Mouse (Mus musculus) lung, adult 2 months (tissue): ENCODE data around the gene Fabp3.

Experiments
- CTCF ChIP-seq: fragments of 200-500 bp; IDR thresholded peaks from 2 replicates; pipeline ENCODE4 v1.5.1; 2011; ENCODE audit warnings: mild to moderate bottlenecking, low read length, control low read depth; ENCODE audit not compliant: insufficient read depth
- POLR2A ChIP-seq: fragments of 200-500 bp; IDR thresholded peaks from 2 replicates; pipeline ENCODE4 v1.6.1; 2011; ENCODE audit warnings: low read depth, mild to moderate bottlenecking, control low read depth, low read length, borderline replicate concordance; ENCODE audit errors: extremely low read depth

DNA sequence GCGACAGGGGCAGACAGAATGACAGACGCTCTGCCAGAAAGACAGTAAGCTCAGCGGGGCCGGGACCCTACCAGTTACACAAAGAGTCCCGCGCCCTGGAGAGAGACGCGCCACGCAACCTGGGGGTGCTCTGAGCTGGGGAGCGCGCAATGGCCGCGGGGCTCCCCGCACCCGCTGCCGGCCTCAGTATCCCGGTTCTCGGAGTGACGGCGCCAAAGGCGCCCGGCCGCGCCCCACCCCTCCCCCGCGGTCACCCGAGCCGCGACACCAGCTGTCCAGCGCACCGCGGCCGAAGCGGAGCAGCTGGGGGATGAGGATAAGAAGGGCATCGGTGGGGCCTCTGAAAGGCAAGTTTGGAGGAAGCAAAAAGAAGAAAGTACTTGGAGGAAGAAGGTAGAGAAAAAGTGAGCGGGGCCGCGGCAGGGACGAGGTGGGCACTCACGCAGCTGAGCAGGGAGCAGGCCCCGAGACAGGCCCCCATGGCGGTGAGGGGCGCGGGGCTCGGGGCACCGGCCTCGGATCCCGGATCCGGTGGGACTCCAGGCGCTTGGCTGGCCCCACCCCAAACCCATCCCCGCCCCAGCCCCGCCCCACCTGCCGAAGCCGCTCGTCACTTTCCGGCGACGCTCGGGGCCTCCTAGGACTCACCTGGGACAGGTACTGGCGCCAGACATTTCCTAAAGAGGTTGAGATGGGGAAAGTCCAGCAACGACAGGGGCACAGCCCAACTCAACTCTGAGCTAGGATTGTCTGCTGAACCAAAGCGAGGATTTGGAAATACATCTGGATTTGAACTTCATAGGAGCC is 33.2 kb upstream of the Fabp3 start:
- TF ChIP-seq CTCF (no peak), POLR2A (no peak)
